Mouse (Mus musculus) right cerebral cortex, adult 2 months (tissue): ENCODE measurements around the gene Zdhhc14.

ENCODE experiments used
- DNase-seq, 2 experiments: peaks; one replicate each; pipeline ENCODE4 v3.0.0; 2021 to 2022; ENCODE audit warnings: low spot score in 2 of 2

The Zdhhc14 gene

DNA sequence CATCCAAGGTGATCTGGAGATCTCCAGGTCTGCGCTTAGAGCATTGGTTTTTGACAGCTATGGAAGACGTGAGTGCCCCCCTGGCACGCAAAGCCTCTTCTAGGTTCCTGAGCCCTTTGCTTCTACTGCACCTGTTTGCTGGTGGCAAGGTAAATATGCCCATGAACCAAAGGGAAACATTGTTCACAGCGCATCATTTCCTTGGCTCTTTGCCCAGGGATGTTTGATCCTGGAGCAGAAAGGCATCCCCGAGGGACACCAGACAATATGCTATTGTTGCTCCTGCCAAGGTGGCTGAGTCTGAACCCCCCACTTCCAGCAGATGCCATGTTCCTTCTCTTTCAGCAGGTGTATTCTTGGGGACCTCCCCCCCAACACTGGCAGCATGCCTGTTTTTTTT, 61.2 kb downstream of the Zdhhc14 start:
- DNase-seq = no peak

DNA sequence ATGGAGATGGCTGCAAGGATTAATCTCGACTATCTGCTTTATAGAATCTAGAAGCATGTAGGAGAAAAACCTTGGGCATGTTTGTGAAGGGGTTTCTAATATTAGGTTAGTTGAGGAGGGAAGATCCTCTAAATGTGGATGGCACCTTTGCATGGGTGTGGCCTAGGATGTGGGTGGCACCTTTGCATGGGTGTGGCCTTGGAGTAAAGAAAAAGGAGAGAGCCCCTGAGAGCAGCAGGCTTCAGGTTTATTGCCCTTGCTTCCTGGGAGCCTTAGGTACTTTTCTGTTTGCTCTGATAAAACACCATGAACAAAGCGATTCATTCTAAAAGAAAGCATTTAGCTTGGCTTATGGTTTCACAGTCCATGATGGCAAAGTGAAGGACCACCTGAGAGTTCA, 62.2 kb downstream of the Zdhhc14 start:
- DNase-seq = no peak

DNA sequence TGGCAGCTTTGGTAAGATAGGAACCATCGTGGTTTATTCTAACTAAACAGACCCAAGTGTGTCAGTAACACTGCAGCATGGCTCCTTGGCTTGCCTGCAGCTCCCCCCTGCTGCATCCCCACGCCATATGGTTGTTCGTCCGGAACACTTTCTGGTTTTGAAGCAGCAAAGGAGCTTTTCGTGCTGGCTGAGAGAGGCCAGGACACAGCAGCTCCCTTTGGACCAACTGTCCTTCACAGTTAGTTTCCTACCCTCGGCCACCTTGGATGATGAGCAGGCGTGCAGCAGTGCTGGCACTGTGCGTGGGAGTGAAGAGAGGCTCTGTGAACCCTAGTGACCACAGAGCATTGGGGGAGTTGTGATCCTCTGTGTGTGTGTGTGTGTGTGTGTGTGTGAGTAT, 64.2 kb downstream of the Zdhhc14 start:
- DNase-seq = no peak

DNA sequence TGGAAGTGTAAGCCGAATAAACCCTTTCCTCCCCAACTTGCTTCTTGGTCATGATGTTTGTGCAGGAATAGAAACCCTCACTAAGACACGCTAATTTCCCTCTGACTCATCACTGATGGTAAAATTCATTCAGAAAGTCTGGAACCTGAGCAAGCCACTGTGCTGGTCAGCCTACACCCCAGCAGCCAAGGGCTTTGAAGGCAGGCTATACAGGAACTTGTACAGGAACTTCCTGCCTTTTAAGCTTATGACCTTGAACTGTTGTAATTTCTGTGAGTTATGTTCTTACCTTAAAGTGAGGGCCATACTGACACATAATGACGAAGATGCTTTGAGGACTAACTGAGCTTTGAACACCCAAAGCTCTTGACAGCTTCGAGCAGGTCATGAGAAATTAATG, 67.9 kb downstream of the Zdhhc14 start:
- no peak for DNase-seq

DNA sequence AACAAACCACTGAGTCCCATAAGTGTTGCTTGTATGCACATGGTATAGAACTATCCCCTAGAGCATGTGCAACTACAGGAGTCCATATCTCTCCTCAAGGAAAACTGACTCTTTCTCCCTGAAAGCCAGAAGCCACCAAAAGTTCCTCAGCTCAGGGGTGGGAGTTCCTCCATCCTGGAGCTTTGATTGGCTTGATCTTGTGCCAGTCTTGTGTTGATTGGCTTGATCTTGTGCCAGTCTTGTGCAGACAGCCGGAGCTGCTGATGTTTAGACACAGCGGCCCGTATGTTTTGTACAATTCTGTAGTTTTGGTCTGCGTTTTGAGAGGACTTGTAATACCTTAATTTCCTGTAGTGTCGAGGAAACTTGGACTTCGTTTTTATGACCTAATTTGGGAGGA, 70.8 kb downstream of the Zdhhc14 start:
- DNase-seq = no peak

DNA sequence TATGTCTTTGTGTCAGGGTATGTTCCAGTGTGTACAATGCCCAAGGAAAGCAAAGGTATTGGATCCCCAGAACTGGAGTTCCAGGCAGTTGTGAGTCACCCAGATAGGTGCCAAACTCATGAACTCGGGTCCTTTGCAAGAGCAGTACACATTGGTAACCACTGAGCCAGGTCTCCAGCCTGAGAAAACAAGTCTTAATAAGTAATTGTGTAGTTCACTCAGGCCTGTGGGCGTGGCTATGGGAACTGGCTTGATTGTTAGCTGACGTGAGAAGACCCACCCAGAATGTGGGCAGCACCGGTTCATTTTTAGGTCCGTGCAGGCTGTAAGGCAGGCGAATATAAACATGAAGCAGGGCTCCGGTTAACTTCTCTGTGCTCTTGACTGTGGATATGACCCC, 73.6 kb downstream of the Zdhhc14 start:
- DNase-seq = no peak

DNA sequence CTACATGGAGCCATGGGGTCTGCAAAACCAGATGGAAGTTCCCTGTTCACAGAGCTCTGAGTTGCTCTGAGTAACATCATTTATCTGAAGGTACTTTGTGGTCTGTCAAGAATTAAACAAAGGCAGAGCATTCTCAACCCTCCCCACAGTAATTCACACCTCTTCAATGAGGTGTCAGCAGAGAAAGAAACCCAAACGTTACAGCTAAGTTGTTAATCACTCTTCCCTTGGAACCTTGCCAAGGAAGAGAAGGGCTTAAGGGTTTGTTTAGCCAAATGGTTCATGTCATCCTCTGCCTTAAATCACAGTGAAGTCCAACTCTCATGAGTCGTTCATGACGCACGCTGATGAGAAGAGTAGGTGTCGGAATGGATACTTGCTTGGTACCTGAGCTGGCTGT, 75.6 kb downstream of the Zdhhc14 start:
- DNase-seq = no peak

DNA sequence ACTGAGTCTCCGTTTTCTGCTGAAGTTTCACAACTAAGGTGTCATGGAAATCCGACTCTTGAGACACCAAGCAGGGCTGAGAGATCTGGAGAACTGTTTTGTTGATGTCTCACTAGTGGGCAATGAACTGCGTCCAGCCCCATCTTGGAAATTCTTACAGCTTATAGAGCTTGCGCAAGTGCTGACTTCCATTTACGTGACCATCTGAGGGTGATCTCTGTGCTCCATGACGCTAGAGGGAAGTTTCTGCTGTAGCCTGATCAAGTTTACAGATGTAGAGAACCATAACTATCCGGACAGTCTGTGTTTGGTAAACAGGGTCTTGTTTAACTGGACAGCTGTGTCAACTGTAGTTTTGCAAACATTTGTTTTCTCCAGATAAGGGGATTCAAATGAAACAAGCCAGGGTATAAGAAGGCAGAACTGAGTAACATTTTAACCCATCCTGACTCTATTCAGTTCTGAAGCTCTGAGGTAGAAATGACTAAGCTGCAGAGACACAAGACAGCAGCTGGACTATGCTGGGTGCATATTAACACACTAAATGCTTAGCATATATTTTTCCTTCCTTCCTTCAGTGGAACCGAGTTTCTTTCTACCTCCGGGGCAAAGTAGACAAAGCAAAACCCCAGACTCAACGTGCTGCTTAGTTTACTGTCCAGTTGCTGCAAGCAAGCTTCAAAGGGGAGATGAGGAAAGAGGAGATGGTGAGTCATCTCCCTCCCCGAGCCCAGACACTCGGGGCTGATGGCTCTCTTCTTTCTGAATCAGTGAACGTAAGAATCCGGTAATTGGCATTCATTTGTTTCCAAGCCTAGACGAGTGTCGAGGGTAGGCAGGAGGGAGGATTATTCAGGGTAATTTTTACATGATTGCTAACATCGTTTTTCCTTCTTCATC, 77.0 kb downstream of the Zdhhc14 start:
- peak in 1 of 2 experiments; percentile 33 for DNase-seq

DNA sequence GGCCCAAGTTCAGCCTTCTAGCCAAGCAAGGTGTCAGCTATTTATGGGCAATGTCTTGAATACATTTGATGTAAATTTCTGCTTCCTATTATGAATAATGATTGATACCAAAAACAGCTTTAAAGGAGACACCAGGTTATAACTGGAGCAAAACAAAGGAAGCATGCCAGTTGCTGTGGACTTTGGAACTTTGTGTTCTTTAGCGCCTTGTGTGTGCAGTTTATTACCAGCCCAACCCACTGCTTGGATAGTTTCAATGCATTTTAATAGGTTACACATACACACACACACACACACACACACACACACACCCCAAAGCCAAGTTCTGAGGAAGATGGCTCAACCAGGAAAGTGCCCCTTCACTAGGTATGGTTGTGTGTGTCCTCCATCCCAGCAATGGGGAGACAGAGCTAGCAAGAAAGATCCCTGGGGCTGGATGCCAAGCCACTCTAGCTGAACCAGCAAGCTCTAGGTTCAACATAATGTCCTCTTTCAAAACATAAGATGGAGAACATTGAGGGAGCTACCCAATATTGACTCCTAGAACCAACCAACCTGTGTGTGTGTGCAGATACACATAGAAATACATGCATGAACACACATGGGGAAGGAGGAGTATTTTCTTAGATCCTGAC, 79.9 kb downstream of the Zdhhc14 start:
- no peak for DNase-seq

DNA sequence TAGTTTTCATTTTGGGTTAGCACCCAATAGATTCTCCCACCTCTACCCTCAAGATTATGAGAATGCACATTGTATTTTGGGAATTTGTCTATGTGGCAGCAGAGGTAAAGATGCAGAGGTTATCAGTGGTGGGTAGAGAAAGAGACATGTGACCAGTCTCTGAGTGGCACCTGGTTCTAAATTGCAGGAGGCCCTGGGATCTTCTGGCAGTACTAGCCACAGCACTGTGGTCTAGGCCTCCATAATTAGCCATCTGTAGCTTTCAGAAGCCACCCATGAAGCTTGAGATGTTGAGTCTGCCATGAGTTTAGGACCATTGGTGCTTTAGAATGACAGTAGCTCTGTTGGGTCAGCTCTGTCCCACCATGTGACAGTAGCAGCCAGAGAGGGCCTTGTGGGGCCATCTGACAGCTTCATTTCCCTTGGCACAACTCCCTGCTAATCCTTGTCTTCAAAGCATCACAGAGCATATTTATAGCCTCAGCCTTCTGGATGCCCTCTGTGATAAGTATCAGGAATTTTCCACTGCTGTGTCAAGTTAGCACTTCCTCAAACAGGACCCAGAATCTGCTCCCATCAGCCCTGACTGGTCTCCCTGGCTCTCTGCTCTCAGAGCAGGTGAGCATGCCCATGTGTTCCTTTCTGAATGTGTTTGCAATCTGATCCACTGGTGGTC, 80.5 kb downstream of the Zdhhc14 start:
- DNase-seq = no peak

DNA sequence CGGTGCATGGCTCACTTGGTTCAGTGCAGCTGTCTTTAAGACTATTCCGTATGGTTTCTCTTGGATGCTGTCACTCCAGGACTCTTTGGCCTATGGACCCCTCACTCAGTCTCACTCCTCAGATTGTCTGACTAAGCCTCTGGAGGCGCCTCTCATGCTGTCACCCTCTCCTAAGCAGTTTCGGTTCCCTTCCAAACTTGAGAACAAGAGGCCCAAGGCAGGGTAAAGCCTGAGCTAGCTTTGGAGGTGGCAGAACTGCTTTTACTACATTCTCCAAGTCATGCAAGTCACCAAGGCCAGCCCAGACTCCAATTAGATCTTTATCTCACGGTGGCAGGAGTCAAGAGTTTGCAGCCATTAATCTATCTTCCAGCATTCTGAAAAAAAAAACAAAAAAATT, 82.3 kb downstream of the Zdhhc14 start:
- no peak for DNase-seq

DNA sequence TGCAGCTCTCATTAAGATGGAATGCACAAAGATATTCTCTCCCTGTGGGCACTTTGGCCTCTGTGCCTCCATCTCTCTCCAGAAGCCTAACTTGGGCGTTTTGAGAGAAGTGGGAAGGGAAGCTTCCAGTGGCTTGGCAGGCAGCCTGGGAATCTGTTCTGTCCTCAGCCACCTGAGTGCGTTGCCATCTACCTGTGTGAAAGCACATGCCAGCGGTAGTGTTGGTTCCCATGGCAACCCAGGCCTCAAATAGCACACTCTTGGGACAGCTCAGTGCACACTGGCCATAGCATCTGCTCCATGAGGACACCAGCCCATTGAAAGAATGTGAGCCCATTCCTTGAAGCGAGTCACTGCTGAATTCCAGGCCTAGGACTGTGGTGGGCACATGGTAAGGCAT, 83.2 kb downstream of the Zdhhc14 start:
- DNase-seq = no peak

DNA sequence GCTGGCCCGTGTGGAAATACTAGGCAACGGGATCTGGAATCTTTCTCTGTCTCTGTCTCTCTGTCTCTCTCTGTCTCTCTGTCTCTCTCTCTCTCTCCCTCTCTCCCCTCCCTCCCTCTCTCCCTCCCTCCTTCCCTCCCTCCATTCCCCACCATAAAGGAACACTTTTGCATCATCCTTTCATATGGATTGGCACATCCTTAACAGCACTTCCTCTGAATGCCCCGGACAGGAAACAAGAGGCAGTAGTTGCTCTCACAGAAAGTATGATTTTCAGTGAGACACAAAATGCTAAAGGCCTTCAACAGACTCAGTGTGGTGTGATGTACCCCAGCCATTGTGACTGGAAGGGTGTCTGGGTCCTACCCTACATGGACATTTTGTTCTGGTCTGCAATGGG, 89.9 kb downstream of the Zdhhc14 start:
- no peak for DNase-seq

DNA sequence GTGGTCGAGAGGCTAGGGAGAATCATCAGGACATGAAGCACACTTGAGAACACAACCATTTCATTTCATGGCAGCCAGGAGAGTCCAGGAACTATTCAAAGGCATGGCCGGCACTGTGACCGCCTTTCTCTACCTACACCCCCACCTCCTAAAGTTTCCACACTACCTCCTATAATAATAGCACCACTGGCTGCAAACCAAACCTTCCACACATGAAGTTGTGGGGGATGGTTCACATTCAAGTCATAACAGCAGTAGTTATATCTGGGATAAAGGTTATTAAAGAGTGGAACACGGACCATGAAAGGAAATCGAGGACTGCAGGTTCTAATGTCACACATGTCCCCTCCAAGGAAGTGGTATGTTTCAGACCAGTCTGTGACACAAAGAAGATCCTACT, 90.6 kb downstream of the Zdhhc14 start:
- no peak for DNase-seq

DNA sequence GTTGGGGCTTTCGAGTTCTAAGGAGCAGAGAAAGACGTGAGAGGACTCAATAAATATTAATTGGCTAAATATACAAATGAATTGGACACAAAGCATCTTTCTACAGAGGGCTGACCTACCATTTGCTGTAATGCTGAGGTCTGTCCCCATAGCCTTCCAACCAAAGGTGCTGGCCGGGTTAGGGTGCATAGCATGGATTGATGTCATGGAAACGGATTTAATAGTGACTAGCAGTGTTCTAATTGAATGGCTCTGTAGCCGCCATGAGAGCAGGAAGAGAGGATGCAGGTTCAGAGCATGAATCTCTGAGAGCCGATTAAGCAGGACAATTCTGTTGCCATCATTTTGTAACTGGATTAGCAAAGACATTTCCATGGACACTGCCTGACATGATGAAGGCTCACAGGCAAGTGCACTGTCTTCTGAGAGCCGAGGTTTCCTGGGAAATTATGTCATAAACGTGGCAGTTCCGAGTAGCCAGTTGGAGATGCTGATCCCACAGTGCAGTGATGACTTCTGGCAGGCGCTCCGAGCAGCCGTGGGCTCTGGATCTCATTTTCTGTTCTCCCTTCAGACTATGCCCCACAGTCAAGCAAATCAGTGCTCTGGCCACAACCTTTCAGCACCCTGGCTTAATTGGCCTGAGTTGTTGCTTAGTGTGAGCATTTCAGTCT, 91.3 kb downstream of the Zdhhc14 start:
- DNase-seq = no peak

DNA sequence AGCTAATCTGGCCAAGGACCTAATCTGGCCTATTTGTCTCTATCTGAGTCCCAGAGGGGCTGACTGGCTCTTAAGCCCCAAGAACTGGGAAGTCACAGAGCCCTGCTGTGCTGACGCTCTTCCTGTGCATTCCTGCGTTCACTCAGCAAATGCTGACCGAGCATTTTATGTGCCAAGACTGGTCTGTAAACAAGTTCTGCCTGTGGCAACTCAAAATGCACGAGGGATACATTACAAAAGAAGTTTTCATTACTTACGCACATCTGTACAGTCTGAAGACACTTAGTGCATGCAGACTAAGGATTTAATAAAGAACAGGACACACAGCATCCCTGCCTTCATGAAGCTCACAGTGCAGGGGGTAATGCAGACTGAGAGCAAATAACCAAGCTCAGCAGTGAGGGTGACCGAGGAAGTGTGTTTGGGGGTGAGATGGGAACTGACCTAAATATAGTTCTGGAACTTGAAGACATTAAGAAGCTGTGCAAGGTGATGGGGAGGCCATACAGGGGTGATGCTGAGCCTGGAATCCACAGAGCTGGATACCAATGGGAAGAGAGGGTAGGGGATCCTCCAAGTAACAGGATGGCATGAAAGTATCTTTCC, 99.3 kb downstream of the Zdhhc14 start:
- DNase-seq = no peak

DNA sequence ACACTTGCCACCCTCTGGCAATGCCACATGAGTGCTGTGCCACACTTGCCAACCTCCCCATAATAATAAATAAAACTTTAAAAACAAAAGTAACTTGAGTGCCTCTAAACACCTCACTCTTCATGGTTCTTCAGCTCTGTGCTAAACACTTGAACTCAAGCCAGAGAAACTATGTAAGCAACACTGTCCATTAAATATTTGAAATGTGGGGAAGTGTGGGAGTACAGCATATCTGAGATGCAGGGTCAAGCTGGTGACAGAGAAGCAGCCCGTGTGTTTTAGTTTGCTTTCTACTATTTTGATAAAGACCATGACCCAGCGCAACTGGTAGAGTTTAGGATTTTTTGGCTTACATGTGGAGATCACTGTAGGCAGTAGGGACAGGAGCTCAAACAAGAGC, 100.7 kb downstream of the Zdhhc14 start:
- no peak for DNase-seq

DNA sequence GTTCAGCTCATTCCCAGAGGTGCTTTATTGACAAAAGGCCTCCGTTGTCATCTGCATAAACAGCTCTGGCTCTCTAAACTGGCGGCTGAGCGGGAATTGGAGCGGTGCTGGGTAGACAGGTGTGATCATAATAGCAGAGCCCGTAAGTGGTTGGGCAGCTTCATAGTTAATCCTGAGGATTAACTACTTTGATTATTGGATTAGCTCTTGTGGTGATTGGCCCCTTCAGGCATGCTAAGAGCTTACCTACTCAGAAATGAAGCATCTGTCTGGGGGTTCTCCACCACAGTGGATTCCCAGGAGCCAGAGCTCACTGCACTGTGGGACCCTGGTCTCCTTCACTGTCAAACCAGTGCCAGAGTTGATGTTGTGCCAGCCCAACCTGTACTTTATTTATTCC, 102.7 kb downstream of the Zdhhc14 start:
- no peak for DNase-seq

DNA sequence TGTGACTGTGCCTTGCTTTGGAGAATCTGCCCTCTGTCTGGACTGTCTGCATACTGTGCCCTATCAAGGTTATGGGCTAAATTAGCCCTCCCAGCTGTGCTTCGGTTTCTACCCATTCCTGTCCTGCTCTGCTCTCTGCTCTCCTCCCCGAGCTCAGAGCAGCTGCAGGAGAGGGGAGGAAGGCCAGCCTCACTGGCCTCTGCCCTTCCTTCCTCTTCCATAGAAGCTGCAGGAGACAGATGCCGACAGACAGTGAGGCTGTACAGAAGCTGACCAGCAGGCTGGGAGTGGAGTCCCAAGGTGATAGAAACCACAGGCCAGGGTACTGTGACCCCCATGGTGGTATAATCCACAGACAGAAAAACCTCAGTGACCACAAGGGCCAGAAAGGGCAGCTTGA, 104.1 kb downstream of the Zdhhc14 start:
- no peak for DNase-seq

DNA sequence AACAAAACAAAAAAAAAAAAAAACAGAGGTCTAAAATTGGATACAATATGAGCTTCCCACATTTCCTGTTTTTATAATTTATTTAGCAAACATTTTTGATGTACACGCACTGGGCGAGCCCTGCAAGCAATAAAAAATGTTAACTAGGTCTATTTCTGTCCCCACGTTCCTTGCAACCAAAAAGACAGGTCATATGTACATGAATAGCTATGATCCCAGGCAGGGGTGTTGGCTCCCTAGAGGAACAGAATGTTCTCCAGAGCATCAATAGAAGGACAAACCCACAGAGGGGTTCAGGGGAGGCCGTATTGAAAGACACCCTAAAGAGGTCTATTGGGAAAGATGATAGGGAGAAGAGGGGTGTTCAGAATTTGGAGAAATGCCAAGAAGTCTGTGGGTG, 106.6 kb downstream of the Zdhhc14 start:
- DNase-seq = no peak

DNA sequence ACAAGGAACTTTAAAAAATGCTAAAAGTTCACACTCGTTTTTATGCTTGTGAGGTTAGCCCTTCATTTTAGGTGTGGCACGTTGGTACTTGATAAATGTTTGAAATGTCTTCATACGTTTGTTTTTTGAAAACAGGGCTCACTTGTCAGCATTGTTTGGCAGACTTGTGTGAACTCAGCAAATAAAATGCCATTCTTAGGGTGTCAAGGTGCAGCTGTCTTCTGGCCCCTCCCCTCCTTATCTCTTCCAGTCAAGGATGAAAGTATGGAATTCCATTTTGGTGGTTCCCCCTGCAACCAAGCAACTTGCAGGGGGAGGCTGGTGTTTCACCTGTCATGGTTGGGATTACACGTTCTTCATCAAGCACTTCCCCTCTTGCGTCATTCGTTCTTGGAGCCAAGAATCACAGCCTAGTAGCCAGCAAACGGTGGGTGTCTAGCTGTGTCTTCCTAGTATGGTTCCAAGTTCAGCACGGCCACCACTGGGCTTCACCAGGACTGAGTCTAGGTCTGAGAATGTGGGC, 108.2 kb downstream of the Zdhhc14 start:
- no peak for DNase-seq

DNA sequence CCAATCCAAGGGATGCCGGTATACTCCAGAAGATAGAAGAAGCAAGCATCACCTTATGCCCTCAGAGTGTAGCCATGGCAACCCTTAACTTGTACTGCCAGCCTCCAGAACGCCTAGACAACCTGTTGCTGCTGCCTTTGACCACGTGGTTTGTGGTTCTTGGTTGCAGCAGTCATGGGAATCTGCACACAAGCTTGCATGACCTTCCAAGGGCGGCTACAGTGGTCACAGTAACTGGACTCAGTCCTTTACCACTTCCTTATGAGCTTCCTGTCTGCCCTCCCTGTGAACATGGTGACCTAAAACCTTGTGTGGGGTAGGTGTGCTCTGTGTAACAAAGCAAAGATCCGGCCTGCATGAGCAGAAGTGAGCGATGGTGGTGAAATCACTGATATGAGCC, 109.6 kb downstream of the Zdhhc14 start:
- DNase-seq = no peak
